Mouse (Mus musculus) cerebellum, adult 2 months (tissue): ENCODE results near the gene Lrrk1.

Experiments used
- CTCF ChIP-seq: fragments of 200-500 bp; IDR thresholded peaks from 2 replicates; pipeline ENCODE4 v1.5.1; 2011; ENCODE audit warnings: low read depth, mild to moderate bottlenecking, control low read depth, low read length, moderate library complexity, borderline replicate concordance; ENCODE audit not compliant: insufficient read depth
- POLR2A ChIP-seq: fragments of 200-500 bp; IDR thresholded peaks from 2 replicates; pipeline ENCODE4 v1.6.1; 2011; ENCODE audit warnings: low read length, control low read depth, borderline replicate concordance; ENCODE audit not compliant: insufficient read depth

DNA sequence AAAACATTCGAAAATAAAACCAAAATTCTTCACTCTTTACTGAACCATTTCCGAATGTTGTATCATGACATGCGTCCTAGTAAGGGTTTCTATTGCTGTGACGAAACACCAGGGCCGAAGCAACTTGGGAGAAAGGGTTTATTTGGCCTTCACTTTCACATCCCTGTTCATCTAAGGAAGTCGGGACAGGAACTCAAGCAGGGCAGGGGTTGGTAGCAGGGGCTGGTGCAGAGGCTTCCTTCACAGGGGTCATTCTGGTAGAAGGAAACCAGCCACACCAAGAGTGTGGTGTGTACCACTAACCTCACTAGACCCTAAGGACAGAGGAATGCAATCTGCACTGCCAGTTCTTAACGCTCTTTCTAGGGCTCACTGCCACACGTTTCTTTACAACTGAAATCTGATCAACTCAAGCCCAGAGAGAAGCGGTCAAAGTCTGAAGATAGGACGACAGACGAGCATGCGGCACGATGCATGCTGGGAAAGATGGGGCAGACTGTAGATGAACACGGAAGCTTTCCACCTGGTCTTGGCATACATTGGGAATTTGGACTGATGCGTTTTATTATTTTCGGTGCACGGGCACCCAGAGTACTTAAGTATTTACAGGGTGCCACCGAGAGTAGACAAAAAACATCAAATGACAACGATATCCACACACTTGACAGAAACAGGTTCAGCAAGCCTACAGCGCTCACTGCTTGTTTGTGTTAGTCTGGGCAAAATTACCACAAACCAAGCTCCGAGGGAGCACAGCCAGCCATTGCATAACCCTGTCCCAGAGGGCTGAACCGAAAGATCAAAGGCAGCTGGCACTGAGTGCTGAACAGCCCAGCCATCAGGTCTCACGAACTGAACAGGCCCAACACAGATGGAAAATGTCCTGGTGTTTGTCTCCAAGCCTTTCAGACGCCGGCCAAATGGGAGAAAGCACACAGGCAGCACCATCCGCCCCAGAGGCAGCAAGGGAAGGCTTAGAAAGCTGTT lies 77.2 kb downstream of the Lrrk1 start:
- TF ChIP-seq CTCF (no peak), POLR2A (no peak)
